Mouse (Mus musculus): ENCODE data around the gene Kdf1. TPM values are rescaled to one million over a fixed set of nuclear protein-coding genes. Genes with fewer than 3 reads are reported as not detected.

Gene Kdf1
- total and polyA plus RNA-seq, 3 experiments: 0.04 to 0.12 TPM; not detected in 1

DNA sequence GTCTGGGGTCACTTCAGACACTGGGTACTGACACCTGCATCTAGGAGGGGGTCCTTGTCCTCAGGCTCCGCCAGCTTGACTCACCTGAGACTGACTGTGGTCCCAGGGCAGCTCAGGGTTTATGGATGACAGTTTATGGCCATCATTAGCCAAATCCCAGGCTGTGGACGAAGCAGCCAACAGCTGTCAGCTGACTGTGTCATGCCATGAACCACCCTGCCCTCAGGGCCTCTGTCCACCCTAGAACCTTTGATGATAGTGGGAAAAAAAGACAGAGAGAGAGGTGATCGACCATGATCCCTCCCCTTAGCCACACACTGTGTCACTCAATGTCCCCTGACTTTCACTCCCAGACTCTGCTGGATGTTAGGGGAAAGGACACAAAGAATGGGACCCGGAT is 42.9 kb downstream of the Kdf1 start:
- no peak overlapping the region for H3K27ac ChIP-seq (ENCODE audit: control insufficient read depth, low read depth, low read length)
- DNase-seq (ENCODE audit: low read depth, low spot score): no peak
- no peak overlapping the region for H3K9ac ChIP-seq (ENCODE audit: control insufficient read depth, low read depth, low read length, poor library complexity, severe bottlenecking)
- TF ChIP-seq MYB (IDR thresholded peaks at IDR 0.05; ENCODE audit: low read depth, low read length): no peak
- no peak for TF ChIP-seq EP300 (IDR thresholded peaks at IDR 0.05; ENCODE audit: low read depth in 1 of 2, low read length in 2 of 2)
- TF ChIP-seq ETS1 (IDR thresholded peaks at IDR 0.05; ENCODE audit: low read depth, low read length): no peak
- TF ChIP-seq TAL1 (IDR thresholded peaks at IDR 0.05; ENCODE audit: low read length): no peak
- TF ChIP-seq TCF12 (IDR thresholded peaks at IDR 0.05; ENCODE audit: low read depth, low read length): no peak
- TF ChIP-seq UBTF (IDR thresholded peaks at IDR 0.05; ENCODE audit: borderline replicate concordance, insufficient read depth, low read depth, low read length): no peak
- no peak for TF ChIP-seq ZMIZ1 (IDR thresholded peaks at IDR 0.05; ENCODE audit: low read depth, low read length)
- peaks cover 0 to 4% of the 10 kb centered on the region in 2 experiments; a peak in 3 of 4 replicates for H3K4me1 ChIP-seq (ENCODE audit: control insufficient read depth in 1 of 2, insufficient read depth in 2 of 2, low read length in 2 of 2)
- peaks cover 0 to 5% of the 10 kb centered on the region in 2 experiments; a peak in 2 of 4 replicates for H3K36me3 ChIP-seq (ENCODE audit: control insufficient read depth in 1 of 2, insufficient read depth in 2 of 2, low read length in 2 of 2)
- no peaks in the 10 kb centered on the region; the same call in 1 of the 2 replicates for H3K79me2 ChIP-seq (ENCODE audit: control insufficient read depth, insufficient read depth, low read length, poor library complexity)
- no peak overlapping the region for H3K4me3 ChIP-seq (ENCODE audit: control insufficient read depth in 1 of 2, insufficient read depth in 1 of 2, low read depth in 2 of 2, low read length in 2 of 2)
- peaks cover 4 to 5% of the 10 kb centered on the region in 2 experiments for H3K27me3 ChIP-seq (ENCODE audit: control insufficient read depth in 1 of 2, insufficient read depth in 2 of 2, low read length in 2 of 2)
- H3K9me3 ChIP-seq (replicated peaks; ENCODE audit: insufficient read depth, low read length): no peaks in the 10 kb centered on the region

DNA sequence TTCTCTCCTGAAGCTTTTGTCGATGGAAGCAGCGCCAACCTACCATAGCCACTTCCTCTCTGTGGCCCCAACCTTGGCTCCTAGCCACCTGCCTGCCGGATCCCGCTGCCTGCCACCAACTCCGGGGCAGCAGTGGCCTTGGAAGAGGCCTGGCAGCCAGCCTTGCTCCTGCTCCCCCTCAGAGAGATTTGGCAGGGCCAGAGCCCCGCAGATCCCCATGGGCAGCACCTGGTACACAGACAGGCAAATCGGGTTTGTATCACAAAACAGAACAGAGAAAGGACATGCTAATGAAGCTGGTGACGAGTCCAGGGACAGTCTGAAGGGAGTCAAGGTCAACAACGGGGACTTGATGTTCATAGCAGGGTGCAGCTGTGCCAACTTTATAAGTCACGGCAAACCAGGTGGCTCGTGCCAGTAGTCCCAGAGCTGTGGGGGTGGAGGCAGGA is 44.4 kb downstream of the Kdf1 start:
- Histone ChIP-seq H3K27ac (ENCODE audit: control insufficient read depth, low read depth, low read length) (peak overlapping the region; percentile 55; the same call in 1 of the 2 replicates), H3K4me3 (ENCODE audit: control insufficient read depth in 1 of 2, insufficient read depth in 1 of 2, low read depth in 2 of 2, low read length in 2 of 2) (peak overlapping the region; percentile 43 to 51), H3K36me3 (ENCODE audit: control insufficient read depth in 1 of 2, insufficient read depth in 2 of 2, low read length in 2 of 2) (peaks cover 0 to 5% of the 10 kb centered on the region in 2 experiments; a peak in 2 of 4 replicates), H3K4me1 (ENCODE audit: control insufficient read depth in 1 of 2, insufficient read depth in 2 of 2, low read length in 2 of 2) (peaks cover 0 to 4% of the 10 kb centered on the region in 2 experiments; a peak in 3 of 4 replicates), H3K9ac (ENCODE audit: control insufficient read depth, low read depth, low read length, poor library complexity, severe bottlenecking) (peak overlapping the region; percentile 84), H3K9me3 (replicated peaks; ENCODE audit: insufficient read depth, low read length) (no peaks in the 10 kb centered on the region), H3K79me2 (ENCODE audit: control insufficient read depth, insufficient read depth, low read length, poor library complexity) (no peaks in the 10 kb centered on the region; the same call in 1 of the 2 replicates), H3K27me3 (ENCODE audit: control insufficient read depth in 1 of 2, insufficient read depth in 2 of 2, low read length in 2 of 2) (peaks cover under 1 to 1% of the 10 kb centered on the region in 2 experiments; a peak in 2 of 4 replicates)
- TF ChIP-seq ETS1 (IDR thresholded peaks at IDR 0.05; ENCODE audit: low read depth, low read length): peak; percentile 26; the same call in 1 of the 2 replicates
- peak; percentile 48 to 62; a peak in 2 of 4 replicates for TF ChIP-seq POLR2A (IDR thresholded peaks at IDR 0.05; ENCODE audit: control insufficient read depth in 1 of 2, insufficient read depth in 1 of 2, low read depth in 1 of 2, low read length in 2 of 2, poor library complexity in 1 of 2)
- no peak for TF ChIP-seq NRF1 (IDR thresholded peaks at IDR 0.05; ENCODE audit: insufficient read depth, low read depth, low read length, poor library complexity, severe bottlenecking)
- no peak for TF ChIP-seq HCFC1 (IDR thresholded peaks at IDR 0.05; ENCODE audit: low read depth, low read length)
- TF ChIP-seq MAX (IDR thresholded peaks at IDR 0.05; ENCODE audit: low read length): no peak; the same call in 1 of the 2 replicates
- TF ChIP-seq TBP (IDR thresholded peaks at IDR 0.05; ENCODE audit: low read depth, low read length): 0 out of 2 replicates have a peak, but pooled peaks have one; percentile 4
- TF ChIP-seq ZMIZ1 (IDR thresholded peaks at IDR 0.05; ENCODE audit: low read depth, low read length): no peak
- no peak for TF ChIP-seq GATA1 (IDR thresholded peaks at IDR 0.05; ENCODE audit: low read depth, low read length)
- no peak for TF ChIP-seq USF2 (IDR thresholded peaks at IDR 0.05; ENCODE audit: borderline replicate concordance in 1 of 2, insufficient read depth in 1 of 2, low read depth in 1 of 2, low read length in 2 of 2)
- TF ChIP-seq SMC3 (IDR thresholded peaks at IDR 0.05; ENCODE audit: low read depth, low read length): no peak
- TF ChIP-seq USF1 (IDR thresholded peaks at IDR 0.05; ENCODE audit: low read depth, low read length): no peak
- no peak for TF ChIP-seq SIN3A (IDR thresholded peaks at IDR 0.05; ENCODE audit: low read length)
- no peak for TF ChIP-seq UBTF (IDR thresholded peaks at IDR 0.05; ENCODE audit: borderline replicate concordance, insufficient read depth, low read depth, low read length)
- no peak for TF ChIP-seq ELF1 (IDR thresholded peaks at IDR 0.05; ENCODE audit: low read depth, low read length)
- TF ChIP-seq CTCF (IDR thresholded peaks at IDR 0.05 in 2 of 3, conservative IDR thresholded peaks at IDR 0.05 in 1 of 3; ENCODE audit: control insufficient read depth in 1 of 3, insufficient read depth in 1 of 3, low read depth in 2 of 3, low read length in 3 of 3, poor library complexity in 1 of 3, severe bottlenecking in 1 of 3): no peak
- 0 out of 2 replicates have a peak, but pooled peaks have one; percentile 9 for TF ChIP-seq NELFE (IDR thresholded peaks at IDR 0.05; ENCODE audit: low read depth, low read length)
- TF ChIP-seq MAZ (IDR thresholded peaks at IDR 0.05; ENCODE audit: low read depth, low read length): no peak
- TF ChIP-seq EP300 (IDR thresholded peaks at IDR 0.05; ENCODE audit: low read depth in 1 of 2, low read length in 2 of 2): peak in 1 of 2 experiments; percentile 28; a peak in 1 of 4 replicates
- TF ChIP-seq ZKSCAN1 (IDR thresholded peaks at IDR 0.05; ENCODE audit: low read depth, low read length): no peak
- TF ChIP-seq ZC3H11A (IDR thresholded peaks at IDR 0.05; ENCODE audit: low read depth, low read length): no peak
- DNase-seq (ENCODE audit: low read depth, low spot score): peak; percentile 86

Measured in MEL (cell line).